Mouse (Mus musculus): Measurements from ENCODE around the gene Eddm3b. TPM values are rescaled to one million over a fixed set of nuclear protein-coding genes. Genes with fewer than 3 reads are reported as not detected.
"Not testable (repeated sequence)": the region's sequence is repeated elsewhere in the genome, so short reads cannot be mapped to it uniquely, and the experiment has no call there.

Eddm3b gene
- polyA plus RNA-seq, 1 experiment from 2014 or later = 0.18 TPM

DNA sequence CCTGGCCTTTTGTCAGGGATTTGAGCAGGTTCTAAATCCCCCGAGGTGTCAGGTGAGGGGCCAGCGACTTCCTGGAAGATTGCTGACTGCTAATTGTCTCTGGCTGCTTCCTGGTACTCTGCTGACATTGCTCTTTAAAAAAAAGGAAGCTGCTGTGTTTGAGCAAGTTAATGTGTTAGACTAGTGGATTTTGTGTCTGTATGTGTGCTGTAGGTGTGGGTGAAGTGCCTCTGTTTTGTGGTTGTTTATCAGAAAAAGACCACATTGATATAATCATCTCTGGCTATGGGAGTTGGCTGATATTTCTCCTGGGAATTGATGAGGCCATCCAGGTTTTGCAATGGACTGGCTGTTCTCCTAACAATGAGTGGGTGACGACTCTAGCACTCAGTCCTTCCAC is 20.7 kb upstream of the Eddm3b start:
- H3K27me3 ChIP-seq (replicated peaks; ENCODE audit: control insufficient read depth, insufficient read depth, low read length) = no peaks in the 10 kb centered on the region
- no peaks in the 10 kb centered on the region; the same call in 1 of the 2 replicates for H3K4me1 ChIP-seq (replicated peaks; ENCODE audit: control insufficient read depth, insufficient read depth, low read length)
- H3K36me3 ChIP-seq (ENCODE audit: control insufficient read depth, insufficient read depth) = no peaks in the 10 kb centered on the region
- no peaks in the 10 kb centered on the region for H3K9me3 ChIP-seq (ENCODE audit: control insufficient read depth)
- ATAC-seq = no peak
- 0 out of 2 replicates have a peak overlapping the region, but pooled peaks have one; percentile 15 for H3K27ac ChIP-seq (ENCODE audit: low read depth, low read length)
- no peak overlapping the region for H3K4me3 ChIP-seq (ENCODE audit: low read depth, low read length)
- 15% methylated on average over 3 of the region's 3 CpGs for WGBS
- TF ChIP-seq CTCF (IDR thresholded peaks at IDR 0.05; ENCODE audit: low read depth) = no peak
- H3K4me2 ChIP-seq (replicated peaks; ENCODE audit: low read depth) = peak overlapping the region; percentile 7; the same call in 1 of the 2 replicates
- H3K9ac ChIP-seq (ENCODE audit: low read depth, low read length) = no peak overlapping the region

DNA sequence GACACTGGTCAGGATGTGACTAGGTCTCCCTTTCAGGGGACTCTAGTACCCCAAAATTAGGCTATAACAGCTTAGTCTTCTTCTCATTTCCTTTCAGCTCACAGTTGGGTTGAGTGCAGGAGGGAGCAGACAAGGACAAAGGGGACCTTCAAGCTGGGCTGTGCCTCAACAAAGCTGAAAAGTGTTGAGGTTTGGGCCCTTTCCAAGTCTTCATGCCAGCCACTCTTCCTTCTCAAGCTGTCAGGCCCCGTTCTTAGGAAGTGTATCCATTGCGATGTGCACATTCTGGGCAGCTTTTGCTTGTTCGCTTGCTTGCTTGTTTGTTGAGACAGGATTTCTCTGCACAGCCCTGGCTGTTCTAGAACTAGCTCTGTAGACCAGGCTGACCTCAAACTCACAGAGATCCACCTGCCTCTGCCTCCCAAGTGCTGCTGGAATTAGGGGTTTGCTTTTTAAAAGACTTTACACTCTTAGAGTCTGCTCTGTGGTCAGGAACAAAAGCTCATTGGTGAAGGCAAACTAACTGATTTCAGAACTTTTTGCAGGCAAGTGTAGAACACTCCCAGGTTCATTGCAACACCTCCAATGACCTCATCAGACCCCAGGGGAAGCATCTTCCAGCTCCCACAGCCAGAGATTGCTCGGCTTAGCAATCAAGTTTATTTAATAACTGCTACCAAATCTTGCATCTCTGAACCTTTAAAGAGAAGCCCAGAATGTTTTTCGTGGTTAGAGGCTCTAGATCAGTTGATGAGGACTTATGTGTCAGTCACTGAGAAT is 19.9 kb upstream of the Eddm3b start:
- ATAC-seq = no peak

DNA sequence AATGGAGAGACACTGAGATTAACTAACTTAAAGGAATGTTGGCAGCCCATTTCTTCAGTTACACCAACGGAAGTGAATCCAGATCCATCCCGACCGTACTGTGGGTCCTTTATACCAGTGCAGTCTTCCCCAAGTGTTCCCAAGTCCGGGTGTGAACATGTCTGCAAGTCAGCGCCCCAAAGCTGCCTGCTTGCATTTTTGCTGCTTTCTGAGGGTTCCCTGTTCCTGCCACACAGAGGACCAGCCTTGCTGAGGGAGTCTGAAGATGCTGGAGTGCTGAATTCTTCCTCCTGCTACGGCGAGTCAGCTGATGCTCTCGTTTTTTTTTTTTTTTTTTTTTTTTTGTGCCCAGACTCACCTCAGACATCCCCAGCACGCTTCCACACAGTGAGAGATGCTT is 19.3 kb upstream of the Eddm3b start:
- Histone ChIP-seq H3K9me3 (ENCODE audit: control insufficient read depth) (no peaks in the 10 kb centered on the region), H3K4me1 (replicated peaks; ENCODE audit: control insufficient read depth, insufficient read depth, low read length) (no peaks in the 10 kb centered on the region; the same call in 1 of the 2 replicates), H3K4me3 (ENCODE audit: low read depth, low read length) (no peak overlapping the region), H3K36me3 (ENCODE audit: control insufficient read depth, insufficient read depth) (no peaks in the 10 kb centered on the region), H3K27ac (ENCODE audit: low read depth, low read length) (no peak overlapping the region), H3K9ac (ENCODE audit: low read depth, low read length) (no peak overlapping the region), H3K27me3 (replicated peaks; ENCODE audit: control insufficient read depth, insufficient read depth, low read length) (no peaks in the 10 kb centered on the region), H3K4me2 (replicated peaks; ENCODE audit: low read depth) (no peak overlapping the region)
- TF ChIP-seq CTCF (IDR thresholded peaks at IDR 0.05; ENCODE audit: low read depth) = no peak
- WGBS = 72% methylated on average over 8 of the region's 9 CpGs
- ATAC-seq = no peak

More for the DNA sequence above, 19.9 kb upstream of the Eddm3b start:
- Histone ChIP-seq H3K4me3 (ENCODE audit: low read depth, low read length) (no peak overlapping the region), H3K27me3 (replicated peaks; ENCODE audit: control insufficient read depth, insufficient read depth, low read length) (no peaks in the 10 kb centered on the region), H3K9ac (ENCODE audit: low read depth, low read length) (no peak overlapping the region), H3K9me3 (ENCODE audit: control insufficient read depth) (no peaks in the 10 kb centered on the region), H3K36me3 (ENCODE audit: control insufficient read depth, insufficient read depth) (no peaks in the 10 kb centered on the region), H3K4me2 (replicated peaks; ENCODE audit: low read depth) (no peak overlapping the region), H3K27ac (ENCODE audit: low read depth, low read length) (0 out of 2 replicates have a peak overlapping the region, but pooled peaks have one; percentile 15), H3K4me1 (replicated peaks; ENCODE audit: control insufficient read depth, insufficient read depth, low read length) (no peaks in the 10 kb centered on the region; the same call in 1 of the 2 replicates)
- no peak for TF ChIP-seq CTCF (IDR thresholded peaks at IDR 0.05; ENCODE audit: low read depth)
- 73% methylated on average over 5 of the region's 5 CpGs for WGBS

DNA sequence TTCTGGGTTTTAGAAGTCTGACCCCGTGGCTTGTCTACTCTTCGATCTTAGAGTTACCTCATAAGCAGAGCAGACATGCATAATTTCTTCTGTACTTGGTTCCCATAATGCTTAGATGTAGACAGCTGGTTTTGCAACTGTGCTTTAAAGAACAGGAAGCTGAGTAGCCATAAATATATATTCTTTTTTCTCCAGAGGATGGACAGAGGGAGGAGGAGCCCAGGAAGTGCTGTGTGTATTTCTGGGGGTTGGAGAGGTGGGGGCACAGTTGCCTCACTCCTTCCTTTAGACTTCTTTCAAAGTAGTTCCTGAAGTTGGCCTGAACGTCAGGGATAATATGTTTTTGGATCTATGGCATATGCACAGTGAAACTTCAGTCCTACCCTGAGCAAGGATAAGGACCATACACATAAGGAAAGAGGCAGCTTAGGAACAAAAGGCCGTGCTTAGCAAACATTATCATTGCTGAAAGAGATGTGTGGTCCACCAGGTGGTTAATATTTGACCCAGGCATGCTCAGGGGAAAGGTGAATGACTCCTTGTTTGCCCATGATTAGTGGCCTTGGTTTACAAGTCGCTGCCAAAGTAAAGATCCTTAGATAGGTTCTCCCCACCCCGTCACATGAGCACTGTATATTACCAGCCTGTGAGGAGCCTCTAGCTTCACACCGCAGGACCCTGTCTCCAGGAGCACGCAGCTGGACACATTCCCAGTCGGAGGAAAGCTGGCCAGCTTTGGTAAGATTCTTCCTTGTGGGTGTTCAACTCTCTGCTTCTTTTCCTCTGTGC is 18.3 kb upstream of the Eddm3b start:
- WGBS = 16% methylated on average over 9 of the region's 9 CpGs
- TF ChIP-seq CTCF (IDR thresholded peaks at IDR 0.05; ENCODE audit: low read depth) = no peak
- H3K4me1 ChIP-seq (replicated peaks; ENCODE audit: control insufficient read depth, insufficient read depth, low read length) = no peaks in the 10 kb centered on the region; the same call in 1 of the 2 replicates
- H3K27ac ChIP-seq (ENCODE audit: low read depth, low read length) = peak overlapping the region; percentile 30
- H3K9ac ChIP-seq (ENCODE audit: low read depth, low read length) = no peak overlapping the region
- H3K36me3 ChIP-seq (ENCODE audit: control insufficient read depth, insufficient read depth) = no peaks in the 10 kb centered on the region
- H3K27me3 ChIP-seq (replicated peaks; ENCODE audit: control insufficient read depth, insufficient read depth, low read length) = no peaks in the 10 kb centered on the region
- peak overlapping the region; percentile 31 for H3K4me3 ChIP-seq (ENCODE audit: low read depth, low read length)
- H3K9me3 ChIP-seq (ENCODE audit: control insufficient read depth) = no peaks in the 10 kb centered on the region
- peak overlapping the region; percentile 54 for H3K4me2 ChIP-seq (replicated peaks; ENCODE audit: low read depth)
- ATAC-seq = peak; percentile 83

DNA sequence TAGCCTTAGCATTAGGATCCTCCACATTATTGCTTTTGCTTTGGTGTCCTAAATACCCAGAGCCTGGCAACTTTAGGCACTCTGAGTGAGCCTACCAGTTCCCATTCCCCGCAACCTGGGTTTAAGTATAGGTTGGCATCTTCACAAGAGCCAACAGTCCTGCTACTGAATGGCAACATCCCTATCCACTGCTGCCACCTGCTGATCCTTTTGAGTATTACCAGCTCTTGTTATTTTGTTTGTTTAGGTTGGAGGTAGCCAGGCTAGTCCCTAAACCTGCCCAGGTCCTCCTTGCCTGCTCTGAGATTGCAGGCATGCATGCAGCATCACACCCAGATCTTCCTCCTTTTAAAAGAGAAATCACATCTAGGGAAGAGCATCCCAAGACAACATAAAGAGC is 15.9 kb upstream of the Eddm3b start:
- Histone ChIP-seq H3K4me2 (replicated peaks; ENCODE audit: low read depth) (peak overlapping the region; percentile 54), H3K4me3 (ENCODE audit: low read depth, low read length) (0 out of 2 replicates have a peak overlapping the region, but pooled peaks have one; percentile 2)
- H3K27me3 ChIP-seq (replicated peaks; ENCODE audit: control insufficient read depth, insufficient read depth, low read length); H3K9me3 ChIP-seq (ENCODE audit: control insufficient read depth); H3K9ac ChIP-seq (ENCODE audit: low read depth, low read length); H3K27ac ChIP-seq (ENCODE audit: low read depth, low read length); H3K36me3 ChIP-seq (ENCODE audit: control insufficient read depth, insufficient read depth); H3K4me1 ChIP-seq (replicated peaks; ENCODE audit: control insufficient read depth, insufficient read depth, low read length): not testable (repeated sequence)
- TF ChIP-seq CTCF (IDR thresholded peaks at IDR 0.05; ENCODE audit: low read depth) = peak; percentile 81
- 20% methylated on average over 1 of the region's 1 CpGs for WGBS
- ATAC-seq = 0 out of 2 replicates have a peak, but pooled peaks have one; percentile 14

DNA sequence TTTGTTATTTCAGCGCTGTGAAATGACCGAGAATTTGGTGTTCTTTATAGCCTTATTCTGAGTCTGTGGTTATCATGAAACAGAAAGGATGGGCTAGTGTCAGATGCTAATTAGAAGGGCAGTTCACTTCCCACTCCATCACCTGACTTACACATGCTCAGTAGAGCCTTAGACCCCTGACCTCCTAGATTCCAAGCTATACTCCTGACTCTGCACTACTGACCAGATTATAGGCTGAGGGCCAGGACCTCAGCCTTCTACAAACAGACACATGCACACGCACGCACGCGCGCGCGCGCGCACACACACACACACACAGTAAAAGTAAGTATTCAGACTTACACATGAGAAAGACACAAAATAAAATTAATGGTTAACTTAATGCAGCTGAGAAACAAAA is 15.3 kb upstream of the Eddm3b start:
- Histone ChIP-seq H3K9me3 (ENCODE audit: control insufficient read depth) (no peaks in the 10 kb centered on the region), H3K27me3 (replicated peaks; ENCODE audit: control insufficient read depth, insufficient read depth, low read length) (no peaks in the 10 kb centered on the region), H3K4me1 (replicated peaks; ENCODE audit: control insufficient read depth, insufficient read depth, low read length) (no peaks in the 10 kb centered on the region; the same call in 1 of the 2 replicates), H3K4me2 (replicated peaks; ENCODE audit: low read depth) (peak overlapping the region; percentile 54), H3K4me3 (ENCODE audit: low read depth, low read length) (no peak overlapping the region), H3K9ac (ENCODE audit: low read depth, low read length) (no peak overlapping the region), H3K27ac (ENCODE audit: low read depth, low read length) (no peak overlapping the region), H3K36me3 (ENCODE audit: control insufficient read depth, insufficient read depth) (peaks cover 3% of the 10 kb centered on the region; the same call in 1 of the 2 replicates)
- ATAC-seq = no peak
- TF ChIP-seq CTCF (IDR thresholded peaks at IDR 0.05; ENCODE audit: low read depth) = no peak
- 85% methylated on average over 11 of the region's 11 CpGs for WGBS

Measured in intestine, postnatal 0 days (tissue).